Mouse (Mus musculus) kidney, embryonic 16.5 days (tissue): ENCODE measurements around the gene Ablim2. TPM values are rescaled to one million over a fixed set of nuclear protein-coding genes. Genes with fewer than 3 reads are reported as not detected.

Experiments
- ATAC-seq: fragments of 200-750 bp; cut with Nextera tagmentation; 2 replicates; pipeline ENCODE4 v1.8.0; 2017; ENCODE audit warnings: moderate TSS enrichment; ENCODE audit not compliant: low FRiP score, low TSS enrichment
- H3K27ac ChIP-seq: fragments of 300-500 bp; sonication (generic); 2 replicates; pipeline ENCODE4 v1.5.1; 2014; ENCODE audit warnings: low read length
- H3K27me3 ChIP-seq: fragments of 300-500 bp; sonication (generic); 2 replicates; pipeline ENCODE4 v1.6.1; 2014; ENCODE audit warnings: low read length, control low read depth, mixed read lengths; ENCODE audit not compliant: insufficient read depth
- H3K36me3 ChIP-seq: fragments of 300-500 bp; sonication (generic); 2 replicates; pipeline ENCODE4 v1.6.1; 2014; ENCODE audit warnings: low read length, control low read depth, mixed read lengths; ENCODE audit not compliant: insufficient read depth
- H3K4me1 ChIP-seq: fragments of 300-500 bp; sonication (generic); 2 replicates; pipeline ENCODE4 v1.6.1; 2014; ENCODE audit warnings: low read length, control low read depth, mixed read lengths; ENCODE audit not compliant: insufficient read depth
- H3K4me2 ChIP-seq: fragments of 300-500 bp; sonication (generic); replicated peaks from 2 replicates; pipeline ENCODE4 v1.6.1; 2014; ENCODE audit warnings: low read depth, low read length
- H3K4me3 ChIP-seq: fragments of 300-500 bp; sonication (generic); 2 replicates; pipeline ENCODE4 v1.5.1; 2014; ENCODE audit warnings: mild to moderate bottlenecking, low read length
- H3K9ac ChIP-seq: fragments of 300-500 bp; sonication (generic); replicated peaks from 2 replicates; pipeline ENCODE4 v1.6.1; 2014; ENCODE audit warnings: low read length
- H3K9me3 ChIP-seq: fragments of 300-500 bp; sonication (generic); 2 replicates; pipeline ENCODE4 v1.6.1; 2016; ENCODE audit warnings: low read length, control low read depth
- WGBS: fragments of 180-500 bp; shearing (Covaris S2); extraction: QIAGEN DNeasy Blood & Tissue Kit; methylation state at CpG from one replicate; pipeline ENCODE4 v1.1.7; 2014; 5-methylcytosine and 5-hydroxymethylcytosine counted together
- polyA plus RNA-seq: library from polyadenylated mRNA; unstranded; fragments of >200 nt; fragmentation: Nextera tagmentation; extraction: Ambion mirVana; gene quantifications from 2 replicates; pipeline ENCODE4 v1.2.1, GENCODE M21; 2015

Gene Ablim2
- polyA plus RNA-seq, 1 experiment from 2014 or later, result 2.8 TPM

DNA sequence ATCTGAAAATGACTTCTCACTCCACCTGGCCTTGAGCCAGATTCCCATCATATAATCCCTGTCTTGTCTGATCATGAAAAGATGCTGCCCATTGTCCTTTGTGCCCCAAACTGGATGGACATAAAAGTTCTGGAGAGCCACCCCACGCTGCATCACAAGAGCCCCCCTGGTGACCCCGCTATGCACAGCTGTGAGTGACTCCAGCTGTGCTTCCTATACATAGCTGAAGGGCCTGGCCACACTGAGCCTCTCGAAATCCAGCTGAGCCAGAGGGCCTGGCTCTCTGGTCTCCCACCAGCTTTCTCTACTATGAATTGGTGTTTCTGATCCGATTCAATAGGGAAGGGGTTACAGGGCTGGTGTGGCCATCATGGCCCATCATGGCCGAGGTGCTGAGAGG lies 38.5 kb downstream of the Ablim2 start:
- 0 out of 2 replicates have a peak, but pooled peaks have one; percentile 60 for ATAC-seq
- 63% methylated on average over 5 of the region's 5 CpGs for WGBS
- no peak overlapping the region for H3K4me2 ChIP-seq
- H3K27me3 ChIP-seq, result no peaks in the 10 kb centered on the region
- H3K4me1 ChIP-seq, result no peaks in the 10 kb centered on the region
- H3K36me3 ChIP-seq, result no peaks in the 10 kb centered on the region
- no peak overlapping the region for H3K9ac ChIP-seq
- H3K27ac ChIP-seq, result no peak overlapping the region
- no peak overlapping the region for H3K4me3 ChIP-seq
- no peaks in the 10 kb centered on the region for H3K9me3 ChIP-seq

DNA sequence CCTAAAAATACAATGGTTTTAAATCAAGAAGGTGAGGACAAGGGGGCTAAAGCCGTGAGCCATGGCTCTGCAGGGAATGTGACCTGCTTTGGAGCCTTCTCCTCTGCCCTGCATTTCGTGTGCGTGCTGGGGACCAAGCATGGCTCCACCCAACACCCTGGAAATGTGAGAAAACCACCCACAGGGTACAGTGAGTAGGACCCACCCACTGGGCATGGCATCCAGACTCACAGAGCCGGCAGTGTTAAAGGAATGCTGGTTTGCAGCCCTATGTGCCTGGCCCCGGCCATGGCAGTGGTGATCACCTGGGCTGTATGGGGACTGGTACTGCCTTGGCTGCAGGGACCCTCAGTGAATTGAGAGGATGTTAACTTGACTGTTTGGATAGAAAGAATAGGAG lies 41.4 kb downstream of the Ablim2 start:
- H3K36me3 ChIP-seq, result no peaks in the 10 kb centered on the region
- ATAC-seq, result no peak
- WGBS, result 26% methylated on average over 5 of the region's 5 CpGs

GRCm38 (mm10) chr5:35803416-35803815 lies 45.7 kb downstream of the Ablim2 start:
- no peak for ATAC-seq
- Histone ChIP-seq H3K36me3 (no peaks in the 10 kb centered on the region), H3K4me3 (no peak overlapping the region), H3K9ac (no peak overlapping the region), H3K4me2 (no peak overlapping the region), H3K4me1 (no peaks in the 10 kb centered on the region), H3K27ac (no peak overlapping the region), H3K9me3 (no peaks in the 10 kb centered on the region), H3K27me3 (no peaks in the 10 kb centered on the region)
- 90% methylated on average over 5 of the region's 5 CpGs for WGBS

More for the DNA sequence above, 41.4 kb downstream of the Ablim2 start:
- H3K9ac ChIP-seq, result no peak overlapping the region
- no peak overlapping the region for H3K27ac ChIP-seq
- H3K4me3 ChIP-seq, result no peak overlapping the region
- H3K4me2 ChIP-seq, result no peak overlapping the region
- no peaks in the 10 kb centered on the region for H3K4me1 ChIP-seq
- no peaks in the 10 kb centered on the region for H3K27me3 ChIP-seq
- no peaks in the 10 kb centered on the region for H3K9me3 ChIP-seq

GRCm38 (mm10) chr5:35804685-35805084 lies 47.0 kb downstream of the Ablim2 start:
- Histone ChIP-seq H3K4me2 (no peak overlapping the region), H3K27me3 (no peaks in the 10 kb centered on the region), H3K9me3 (no peaks in the 10 kb centered on the region), H3K36me3 (no peaks in the 10 kb centered on the region), H3K4me3 (no peak overlapping the region), H3K9ac (no peak overlapping the region), H3K4me1 (no peaks in the 10 kb centered on the region), H3K27ac (no peak overlapping the region)
- no peak for ATAC-seq
- 85% methylated on average over 4 of the region's 4 CpGs for WGBS

DNA sequence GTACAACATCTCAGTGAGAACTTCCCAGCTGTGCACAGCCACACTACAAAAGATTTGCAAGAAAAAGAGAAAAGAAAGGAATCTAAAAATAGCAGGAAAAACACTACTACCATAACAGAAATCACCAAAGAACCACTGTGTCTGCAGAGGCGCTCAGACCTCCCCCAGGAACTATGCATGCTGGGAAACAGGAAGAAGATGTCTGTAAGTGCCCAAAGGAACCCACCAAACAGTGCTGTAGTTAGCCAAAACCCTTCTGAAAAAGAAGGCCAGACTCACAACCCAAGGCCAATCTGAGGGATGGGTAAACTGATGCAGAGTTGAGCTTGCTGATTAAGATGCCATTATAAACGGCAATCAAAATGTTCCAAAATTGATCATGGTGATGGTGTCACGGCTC lies 47.5 kb downstream of the Ablim2 start:
- Histone ChIP-seq H3K9ac (no peak overlapping the region), H3K4me1 (no peaks in the 10 kb centered on the region), H3K27ac (no peak overlapping the region), H3K9me3 (no peaks in the 10 kb centered on the region), H3K4me2 (no peak overlapping the region), H3K27me3 (no peaks in the 10 kb centered on the region), H3K36me3 (no peaks in the 10 kb centered on the region), H3K4me3 (no peak overlapping the region)
- WGBS, result 85% methylated on average over 3 of the region's 3 CpGs
- ATAC-seq, result no peak

DNA sequence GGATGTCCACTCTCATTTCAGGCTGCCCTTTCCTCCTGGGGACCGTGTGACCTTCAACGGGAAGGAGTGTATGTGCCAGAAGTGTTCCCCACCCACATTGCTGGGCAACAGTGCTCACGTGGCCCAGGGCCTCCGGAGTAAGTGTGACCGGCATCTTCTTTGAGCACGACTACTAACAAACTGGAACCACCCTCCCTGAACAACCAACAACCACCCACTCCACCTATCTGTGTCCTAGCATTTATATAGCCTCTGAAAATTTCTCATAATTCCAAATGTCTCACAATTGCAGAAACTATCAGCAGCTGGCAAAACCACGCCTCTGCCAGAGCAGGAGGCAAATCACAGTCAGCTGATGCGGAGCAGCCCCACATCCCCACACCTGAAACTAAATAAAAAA lies 49.3 kb downstream of the Ablim2 start:
- H3K4me1 ChIP-seq, result no peaks in the 10 kb centered on the region
- 81% methylated on average over 8 of the region's 8 CpGs for WGBS
- no peak for ATAC-seq
- no peak overlapping the region for H3K4me3 ChIP-seq
- H3K27ac ChIP-seq, result no peak overlapping the region
- no peaks in the 10 kb centered on the region for H3K36me3 ChIP-seq
- no peak overlapping the region for H3K4me2 ChIP-seq
- H3K9ac ChIP-seq, result no peak overlapping the region
- no peaks in the 10 kb centered on the region for H3K27me3 ChIP-seq
- H3K9me3 ChIP-seq, result no peaks in the 10 kb centered on the region

- H3K9ac ChIP-seq, result no peak overlapping the region
- no peak overlapping the region for H3K27ac ChIP-seq
- WGBS, result 60% methylated on average over 3 of the region's 3 CpGs
- no peaks in the 10 kb centered on the region for H3K4me1 ChIP-seq
- H3K4me3 ChIP-seq, result no peak overlapping the region
- no peak for ATAC-seq
- H3K27me3 ChIP-seq, result no peaks in the 10 kb centered on the region
- H3K9me3 ChIP-seq, result no peaks in the 10 kb centered on the region
- no peak overlapping the region for H3K4me2 ChIP-seq
- no peaks in the 10 kb centered on the region for H3K36me3 ChIP-seq
Measured at GRCm38 (mm10) chr5:35810526-35810925, 52.8 kb downstream of the Ablim2 start.

- Histone ChIP-seq H3K9me3 (no peaks in the 10 kb centered on the region), H3K4me2 (no peak overlapping the region), H3K4me1 (no peaks in the 10 kb centered on the region), H3K27ac (no peak overlapping the region), H3K9ac (no peak overlapping the region), H3K36me3 (no peaks in the 10 kb centered on the region), H3K27me3 (no peaks in the 10 kb centered on the region), H3K4me3 (no peak overlapping the region)
- no peak for ATAC-seq
- 79% methylated on average over 13 of the region's 13 CpGs for WGBS
Measured at GRCm38 (mm10) chr5:35811639-35812295, 54.1 kb downstream of the Ablim2 start.

GRCm38 (mm10) chr5:35814334-35814941 lies 56.8 kb downstream of the Ablim2 start:
- H3K4me2 ChIP-seq, result no peak overlapping the region
- no peak overlapping the region for H3K4me3 ChIP-seq
- 59% methylated on average over 15 of the region's 15 CpGs for WGBS
- H3K27me3 ChIP-seq, result no peaks in the 10 kb centered on the region
- ATAC-seq, result no peak
- no peaks in the 10 kb centered on the region for H3K4me1 ChIP-seq
- no peaks in the 10 kb centered on the region for H3K36me3 ChIP-seq
- no peaks in the 10 kb centered on the region for H3K9me3 ChIP-seq
- no peak overlapping the region for H3K27ac ChIP-seq
- H3K9ac ChIP-seq, result no peak overlapping the region

DNA sequence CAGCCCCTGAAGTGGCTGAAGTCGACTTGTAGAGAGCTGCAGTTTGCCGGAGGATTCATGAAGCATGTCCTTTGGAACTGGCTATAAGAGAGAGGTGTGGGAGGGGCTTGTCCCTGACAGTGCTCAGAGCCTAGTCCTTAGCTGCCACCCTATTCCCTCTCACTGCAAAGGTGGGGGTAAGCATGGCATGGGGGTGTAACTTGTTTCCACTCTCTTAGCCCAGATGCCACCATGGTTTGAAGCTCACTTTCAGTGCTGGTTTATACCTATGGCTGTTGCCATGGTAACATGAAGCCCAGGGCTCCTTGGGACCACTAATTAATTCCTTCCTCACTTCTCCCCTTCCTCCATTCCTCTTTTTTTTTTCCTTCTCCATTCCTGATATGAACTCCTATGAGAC lies 57.4 kb downstream of the Ablim2 start:
- H3K4me3 ChIP-seq, result no peak overlapping the region
- no peak; the same call in 1 of the 2 replicates for ATAC-seq
- no peak overlapping the region for H3K9ac ChIP-seq
- no peaks in the 10 kb centered on the region for H3K9me3 ChIP-seq
- no peak overlapping the region for H3K4me2 ChIP-seq
- H3K27ac ChIP-seq, result no peak overlapping the region
- H3K4me1 ChIP-seq, result no peaks in the 10 kb centered on the region
- H3K36me3 ChIP-seq, result no peaks in the 10 kb centered on the region
- WGBS, result 16% methylated on average over 2 of the region's 2 CpGs
- no peaks in the 10 kb centered on the region for H3K27me3 ChIP-seq
